Mouse (Mus musculus): Measurements from ENCODE around the gene Pigp. TPM values are rescaled to one million over a fixed set of nuclear protein-coding genes. Genes with fewer than 3 reads are reported as not detected.

The Pigp gene
- 38.2 and 48.2 TPM in 2 replicates for total RNA-seq (2014; fragmentation: Nextera tagmentation)
- 13.4 and 26.4 TPM in 2 replicates for total RNA-seq (2017)

DNA sequence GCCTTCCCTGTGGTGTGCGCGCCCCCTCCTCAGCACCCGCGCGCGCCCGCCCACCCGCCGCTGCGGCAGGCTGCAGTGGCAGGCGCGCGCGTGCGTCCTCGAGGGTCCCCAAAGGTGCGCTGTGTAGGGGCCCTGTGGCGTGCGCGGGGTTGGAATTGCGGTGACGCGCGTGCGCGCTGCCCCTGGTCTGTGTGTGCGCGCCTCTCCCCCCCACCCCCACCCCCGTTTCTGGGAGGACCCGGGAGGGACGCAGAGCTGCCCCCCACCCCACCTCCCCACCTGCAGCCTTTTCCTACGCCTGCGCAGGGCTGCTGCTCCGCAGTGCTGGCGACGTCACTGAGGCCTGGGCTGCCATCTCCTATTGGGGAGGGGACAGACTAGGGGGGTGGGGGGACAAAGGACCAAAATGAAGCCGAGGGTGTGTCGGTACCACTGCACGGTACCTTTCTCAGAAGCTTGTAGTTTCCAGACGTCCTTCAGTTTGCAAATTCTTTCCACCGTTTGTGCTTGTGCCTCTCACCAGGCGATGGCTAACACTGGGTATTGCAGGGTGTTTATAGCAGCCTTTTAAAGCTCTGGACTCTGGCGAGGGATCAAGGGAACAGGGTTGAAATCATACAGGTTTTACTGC is at the start of gene Pigp:
TSS of gene Pigp (minus strand) at position 542 of the 631 bp plus-strand sequence.
- peak; percentile 40 for ATAC-seq (replicated peaks; ENCODE audit: poor library complexity, severe bottlenecking)

GRCm38 (mm10) chr16:94420498-94420897 is 48.9 kb upstream of the Pigp start:
- no peak for ATAC-seq (replicated peaks; ENCODE audit: poor library complexity, severe bottlenecking)

DNA sequence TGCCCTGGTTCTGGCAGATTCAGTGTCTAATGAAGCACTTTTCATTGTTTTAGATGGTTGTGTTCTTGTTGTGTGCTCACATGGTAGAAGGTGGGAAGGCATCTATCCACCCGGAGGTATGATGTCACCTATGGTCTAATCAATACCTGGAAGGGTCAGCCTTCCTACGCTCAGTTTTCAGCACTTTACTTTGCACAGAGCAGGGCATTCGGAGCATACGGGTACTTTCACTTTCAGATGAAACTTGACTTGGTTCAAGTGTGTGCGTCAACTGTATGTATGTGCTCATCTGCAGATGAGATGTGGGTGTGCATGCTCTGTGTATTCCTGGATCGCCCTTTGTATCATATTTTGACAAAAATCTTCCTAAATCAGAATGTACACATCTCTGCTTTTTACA is 42.5 kb upstream of the Pigp start:
- ATAC-seq (replicated peaks; ENCODE audit: poor library complexity, severe bottlenecking) = no peak

DNA sequence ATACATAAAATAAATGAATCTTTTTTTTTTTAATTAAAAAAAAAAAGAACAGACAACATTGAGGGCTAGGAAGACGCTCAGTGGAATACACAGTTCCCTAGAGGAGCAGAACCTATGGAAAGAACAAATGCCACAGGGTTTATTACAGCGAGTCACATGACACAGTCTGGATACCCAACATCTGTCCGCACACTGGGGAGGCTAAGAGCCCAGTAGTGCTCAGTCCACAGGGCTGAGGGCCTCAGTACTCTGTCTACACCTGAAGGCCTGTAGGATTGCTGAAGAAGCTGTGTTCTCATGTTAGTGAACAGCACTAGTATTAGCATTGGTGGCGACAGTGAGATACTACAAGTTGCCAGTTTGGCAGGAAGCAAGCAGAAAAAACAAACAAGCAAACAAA is 41.1 kb upstream of the Pigp start:
- ATAC-seq (replicated peaks; ENCODE audit: poor library complexity, severe bottlenecking) = no peak

GRCm38 (mm10) chr16:94412198-94412597 is 40.6 kb upstream of the Pigp start:
- no peak for ATAC-seq (replicated peaks; ENCODE audit: poor library complexity, severe bottlenecking)

- no peak for ATAC-seq (replicated peaks; ENCODE audit: poor library complexity, severe bottlenecking)
These were observed 39.6 kb upstream of the Pigp start for GRCm38 (mm10) chr16:94411287-94411686.

- ATAC-seq (replicated peaks; ENCODE audit: poor library complexity, severe bottlenecking) = peak; percentile 42; the same call in 1 of the 2 replicates
These were observed 30.5 kb upstream of the Pigp start for GRCm38 (mm10) chr16:94402185-94402584.

GRCm38 (mm10) chr16:94401636-94402035 is 30.0 kb upstream of the Pigp start:
- no peak for ATAC-seq (replicated peaks; ENCODE audit: poor library complexity, severe bottlenecking)

DNA sequence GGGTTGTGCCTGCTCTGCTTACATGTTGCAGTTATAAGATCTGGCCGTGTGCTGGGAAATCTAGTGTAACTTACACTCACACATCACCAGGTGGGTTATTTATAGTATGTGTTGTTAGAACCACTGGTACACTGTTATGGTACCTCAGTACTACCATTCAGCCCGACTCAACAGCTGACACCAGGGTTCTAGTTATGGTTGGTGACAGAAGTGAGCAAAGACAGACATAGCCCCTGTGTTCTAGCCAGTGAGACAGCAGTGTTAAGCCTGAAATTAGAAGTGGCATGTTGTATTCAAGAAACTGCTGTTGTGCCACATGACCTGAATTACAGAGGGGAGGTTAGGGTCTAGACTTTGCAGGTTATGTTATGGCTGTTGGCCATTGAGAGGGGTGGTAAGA is 27.5 kb upstream of the Pigp start:
- ATAC-seq (replicated peaks; ENCODE audit: poor library complexity, severe bottlenecking) = no peak

GRCm38 (mm10) chr16:94396641-94397040 is 25.0 kb upstream of the Pigp start:
- ATAC-seq (replicated peaks; ENCODE audit: poor library complexity, severe bottlenecking) = peak; percentile 95

DNA sequence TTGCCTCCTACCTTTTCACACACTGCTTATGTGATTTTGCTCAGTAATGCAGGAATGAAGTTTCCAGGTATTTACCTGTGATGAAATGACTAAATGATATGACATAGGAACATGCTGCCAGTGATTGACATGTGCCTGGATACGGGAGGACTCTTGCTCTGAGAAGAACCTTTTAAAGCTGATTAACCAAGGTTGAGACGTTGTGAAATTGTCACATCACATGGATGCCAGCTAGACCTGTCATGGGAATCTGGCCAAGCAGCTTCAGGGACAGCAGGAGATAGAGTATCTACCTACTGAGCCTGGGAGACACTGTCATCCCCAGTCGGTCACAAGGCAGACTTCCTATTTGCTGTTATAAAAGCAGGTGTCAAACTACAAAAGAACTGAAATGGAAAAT is 23.4 kb upstream of the Pigp start:
- no peak for ATAC-seq (replicated peaks; ENCODE audit: poor library complexity, severe bottlenecking)

DNA sequence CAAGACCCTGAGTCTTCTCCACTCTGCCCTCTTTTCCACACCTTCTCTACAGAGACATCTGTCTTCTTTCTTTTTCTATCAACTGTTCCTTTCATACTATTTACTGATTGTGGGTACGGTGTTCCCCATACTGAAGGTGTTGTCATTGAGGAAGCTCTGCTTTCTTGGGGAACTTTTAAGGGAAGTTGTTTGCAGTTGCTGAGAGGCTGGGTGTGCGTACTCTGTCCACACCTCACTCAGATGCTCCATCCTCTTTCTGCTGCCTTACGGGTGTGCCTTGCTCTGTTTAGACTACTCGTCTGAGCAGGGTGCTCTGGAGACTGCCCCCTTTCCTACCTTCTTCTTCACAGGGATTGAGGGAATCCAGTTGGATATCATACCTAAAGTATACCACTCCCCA is 20.7 kb upstream of the Pigp start:
- peak; percentile 65 for ATAC-seq (replicated peaks; ENCODE audit: poor library complexity, severe bottlenecking)

GRCm38 (mm10) chr16:94387690-94388089 is 16.0 kb upstream of the Pigp start:
- ATAC-seq (replicated peaks; ENCODE audit: poor library complexity, severe bottlenecking) = no peak

GRCm38 (mm10) chr16:94383277-94383676 is 11.6 kb upstream of the Pigp start:
- ATAC-seq (replicated peaks; ENCODE audit: poor library complexity, severe bottlenecking) = no peak

DNA sequence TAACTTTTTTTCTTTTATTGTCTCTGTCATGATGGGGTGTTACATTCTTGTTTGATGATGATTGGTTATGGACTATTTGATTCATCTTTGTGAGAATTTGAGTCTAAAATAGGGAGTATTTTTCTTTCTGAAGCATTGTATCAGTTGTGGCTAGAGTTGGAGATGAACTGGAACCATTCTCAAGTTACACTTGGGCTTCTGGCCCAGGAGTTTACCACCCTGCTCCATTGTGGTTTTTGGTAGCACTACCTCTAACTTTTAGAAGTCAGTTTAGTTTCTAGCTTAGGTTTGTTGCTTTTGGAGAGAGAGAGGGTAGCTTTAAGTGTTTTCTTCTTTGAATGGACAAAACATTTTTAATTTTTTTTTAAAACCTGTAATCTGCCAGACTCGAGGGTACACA is 7.7 kb upstream of the Pigp start:
- ATAC-seq (replicated peaks; ENCODE audit: poor library complexity, severe bottlenecking) = no peak

- ATAC-seq (replicated peaks; ENCODE audit: poor library complexity, severe bottlenecking) = peak; percentile 54
These were observed 734 bp downstream of the Pigp start for GRCm38 (mm10) chr16:94370915-94371300.

- peak; percentile 80 for ATAC-seq (replicated peaks; ENCODE audit: poor library complexity, severe bottlenecking)
These were observed 1.3 kb downstream of the Pigp start, which contains the start of gene Ttc3 for GRCm38 (mm10) chr16:94370173-94370914. Gene Ttc3, plus strand, starts transcription at chr16:94370618.

DNA sequence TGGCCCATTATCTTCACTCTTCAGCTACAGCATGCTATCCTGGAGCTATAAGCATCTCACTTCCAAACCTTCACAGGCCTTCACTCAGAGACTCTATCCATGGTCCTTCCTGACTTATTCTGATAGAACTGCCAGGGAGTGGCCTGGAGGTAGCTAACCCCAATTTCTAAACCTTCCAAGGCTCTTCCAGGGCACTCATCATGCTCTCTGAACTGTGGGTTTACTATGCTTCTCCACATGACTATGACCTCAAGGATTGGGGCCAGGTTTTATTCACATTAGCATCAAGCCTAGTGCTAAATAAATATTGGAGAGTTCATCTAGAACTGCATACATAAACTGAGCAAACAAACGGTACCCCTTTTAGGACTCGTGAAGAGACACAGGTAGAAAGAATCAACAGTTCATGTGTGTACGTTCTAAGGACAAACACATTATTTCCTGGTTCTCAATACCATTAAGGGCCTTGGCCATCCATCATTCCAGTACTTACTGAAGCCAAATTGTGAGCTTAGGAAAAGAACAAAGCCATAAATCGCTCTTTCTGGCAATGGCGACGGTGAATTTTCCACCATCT is 2.0 kb downstream of the Pigp start:
- ATAC-seq (replicated peaks; ENCODE audit: poor library complexity, severe bottlenecking) = no peak

DNA sequence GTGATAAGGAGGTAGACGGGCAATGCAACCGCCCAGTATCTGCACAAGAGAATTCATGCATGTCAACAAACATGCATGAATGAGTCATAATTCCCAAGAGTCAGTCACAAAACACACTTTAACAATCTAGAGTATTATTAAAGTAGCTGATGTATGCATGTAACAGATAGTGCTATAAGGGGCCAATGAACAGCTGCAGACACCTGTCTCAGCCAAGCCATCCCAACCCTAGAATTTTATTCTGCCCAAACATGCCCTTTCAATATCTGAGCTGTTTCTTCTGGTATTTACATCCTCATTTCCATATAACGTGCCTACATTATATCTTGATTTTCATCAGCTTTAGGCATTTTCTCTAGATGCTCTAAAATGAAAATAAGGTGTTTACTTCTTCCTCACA is 6.2 kb downstream of the Pigp start:
- ATAC-seq (replicated peaks; ENCODE audit: poor library complexity, severe bottlenecking) = no peak

DNA sequence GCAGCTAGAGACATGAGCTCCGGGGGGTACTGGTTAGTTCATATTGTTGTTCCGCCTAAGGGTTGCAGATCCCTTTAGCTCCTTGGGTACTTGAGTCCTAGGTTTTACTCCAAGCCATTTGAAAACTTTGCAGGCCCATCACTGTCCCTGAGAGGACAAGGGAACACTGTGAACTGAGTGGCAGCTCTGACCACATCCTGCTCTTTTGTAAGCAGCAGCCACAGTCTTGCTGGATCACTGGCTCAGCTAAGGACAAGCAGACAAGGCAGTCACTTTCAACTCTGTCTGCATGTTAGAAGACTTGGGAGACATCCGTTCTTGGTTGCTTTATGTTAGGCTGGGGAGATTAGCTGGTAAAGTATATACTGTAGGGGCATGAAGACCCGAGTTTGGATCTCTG is 7.8 kb downstream of the Pigp start:
- ATAC-seq (replicated peaks; ENCODE audit: poor library complexity, severe bottlenecking) = peak; percentile 68

DNA sequence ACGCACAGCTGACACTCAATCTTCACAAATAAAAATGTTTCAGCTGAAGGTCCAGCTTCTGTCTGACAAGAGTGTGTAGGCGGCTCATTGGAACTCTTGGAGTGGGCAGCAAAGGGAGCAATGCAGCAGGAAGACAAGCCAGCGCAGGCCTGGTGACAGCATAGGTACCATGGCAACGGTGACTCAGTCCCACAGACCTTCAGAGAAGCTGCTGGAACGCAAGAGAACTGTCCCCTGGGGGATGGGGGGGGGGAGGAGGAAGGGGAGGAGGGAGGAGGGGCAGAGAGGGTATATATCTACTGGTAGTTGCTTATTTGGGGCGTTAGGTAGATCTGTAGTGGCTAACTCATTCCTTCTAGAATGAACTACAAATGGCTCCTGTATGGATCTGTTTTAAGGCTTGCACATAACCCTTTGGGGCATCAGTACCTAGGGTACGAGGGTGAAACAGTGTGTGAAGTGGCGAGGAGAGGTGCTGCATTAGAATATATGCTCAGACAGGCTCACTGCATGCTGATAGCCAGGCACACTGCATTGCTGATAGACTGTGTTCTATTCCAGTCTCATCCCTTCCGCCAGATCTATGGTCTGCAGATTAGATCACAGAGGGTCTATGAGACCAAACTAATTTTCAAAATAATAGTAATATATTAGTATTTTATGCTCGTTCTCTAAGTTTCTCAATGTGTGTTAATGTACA is 9.3 kb downstream of the Pigp start:
- no peak for ATAC-seq (replicated peaks; ENCODE audit: poor library complexity, severe bottlenecking)

Measured in granulocyte monocyte progenitor cell, adult 5-6 weeks (primary cell).